Mouse (Mus musculus) midbrain, embryonic 11.5 days (tissue): ENCODE data around the gene H2al1b. TPM values are rescaled to one million over a fixed set of nuclear protein-coding genes. Genes with fewer than 3 reads are reported as not detected.
"Not testable (repeated sequence)": the region's sequence is repeated elsewhere in the genome, so short reads cannot be mapped to it uniquely, and the experiment has no call there.

Experiments used
- ATAC-seq: fragments of 200-750 bp; cut with Nextera tagmentation; 2 replicates; pipeline ENCODE4 v1.8.0; 2017; ENCODE audit warnings: moderate TSS enrichment, moderate library complexity; ENCODE audit not compliant: low FRiP score
- DNase-seq: peaks from one replicate; pipeline ENCODE4 v3.0.0; 2015; ENCODE audit warnings: low spot score; ENCODE audit errors: missing footprints
- H3K27ac ChIP-seq: fragments of 300-500 bp; sonication (generic); 2 replicates; pipeline ENCODE4 v1.5.1; 2014; ENCODE audit warnings: low read depth, low read length
- H3K27me3 ChIP-seq: fragments of 300-500 bp; sonication (generic); 2 replicates; pipeline ENCODE4 v1.6.1; 2014; ENCODE audit warnings: mild to moderate bottlenecking, low read length, moderate library complexity, mixed read lengths; ENCODE audit not compliant: control insufficient read depth, insufficient read depth
- H3K36me3 ChIP-seq: fragments of 300-500 bp; sonication (generic); 2 replicates; pipeline ENCODE4 v1.6.1; 2014; ENCODE audit warnings: mild to moderate bottlenecking, low read length, moderate library complexity, mixed read lengths; ENCODE audit not compliant: control insufficient read depth, insufficient read depth
- H3K4me1 ChIP-seq: fragments of 300-500 bp; sonication (generic); 2 replicates; pipeline ENCODE4 v1.6.1; 2014; ENCODE audit warnings: low read length; ENCODE audit not compliant: control insufficient read depth, insufficient read depth
- H3K4me2 ChIP-seq: fragments of 300-500 bp; sonication (generic); 2 replicates; pipeline ENCODE4 v1.6.1; 2014; ENCODE audit warnings: mild to moderate bottlenecking, moderate library complexity
- H3K4me3 ChIP-seq: fragments of 300-500 bp; sonication (generic); 2 replicates; pipeline ENCODE4 v1.5.1; 2014; ENCODE audit warnings: low read depth, low read length
- H3K9ac ChIP-seq: fragments of 300-500 bp; sonication (generic); 2 replicates; pipeline ENCODE4 v1.6.1; 2014; ENCODE audit warnings: low read length
- H3K9me3 ChIP-seq: fragments of 300-500 bp; sonication (generic); 2 replicates; pipeline ENCODE4 v1.6.1; 2016; ENCODE audit warnings: low read length; ENCODE audit not compliant: control insufficient read depth
- WGBS: fragments of 180-500 bp; shearing (Covaris S2); extraction: QIAGEN DNeasy Blood & Tissue Kit; methylation state at CpG from one replicate; pipeline ENCODE4 v1.1.7; 2014; 5-methylcytosine and 5-hydroxymethylcytosine counted together
- polyA plus RNA-seq: library from polyadenylated mRNA; unstranded; fragments of >200 nt; fragmentation: Nextera tagmentation; extraction: Ambion mirVana; gene quantifications from 2 replicates; pipeline ENCODE4 v1.2.1, GENCODE M21; 2014

Gene H2al1b
- polyA plus RNA-seq: not detected in 2 replicates

DNA sequence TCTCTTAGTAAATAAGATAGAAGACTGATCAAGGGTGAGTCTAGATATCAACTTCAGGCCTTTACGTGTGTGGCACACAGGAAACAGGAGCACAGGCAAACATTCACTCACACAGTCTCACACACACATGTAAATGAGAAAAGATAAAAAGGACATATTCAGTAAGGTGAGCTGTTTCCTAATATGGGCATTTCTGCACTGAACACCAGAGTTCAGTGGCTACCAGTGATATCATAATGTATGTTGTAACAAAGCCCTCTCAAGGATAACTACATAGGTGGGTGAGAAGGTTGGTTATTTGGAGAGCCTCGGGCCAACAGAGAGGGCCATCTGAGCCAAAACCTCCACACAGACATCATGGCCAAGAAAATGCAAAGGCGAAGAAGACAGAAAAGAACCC, at the start of gene H2al1b:
Gene H2al1b, plus strand, starts transcription at position 301 of the 400 bp plus-strand sequence.
- H3K4me1 ChIP-seq, H3K9me3 ChIP-seq, H3K27me3 ChIP-seq, DNase-seq, H3K36me3 ChIP-seq, H3K4me3 ChIP-seq, ATAC-seq, H3K4me2 ChIP-seq, H3K9ac ChIP-seq, H3K27ac ChIP-seq: not testable (repeated sequence)
- 82% methylated on average over 1 of the region's 3 CpGs for WGBS

DNA sequence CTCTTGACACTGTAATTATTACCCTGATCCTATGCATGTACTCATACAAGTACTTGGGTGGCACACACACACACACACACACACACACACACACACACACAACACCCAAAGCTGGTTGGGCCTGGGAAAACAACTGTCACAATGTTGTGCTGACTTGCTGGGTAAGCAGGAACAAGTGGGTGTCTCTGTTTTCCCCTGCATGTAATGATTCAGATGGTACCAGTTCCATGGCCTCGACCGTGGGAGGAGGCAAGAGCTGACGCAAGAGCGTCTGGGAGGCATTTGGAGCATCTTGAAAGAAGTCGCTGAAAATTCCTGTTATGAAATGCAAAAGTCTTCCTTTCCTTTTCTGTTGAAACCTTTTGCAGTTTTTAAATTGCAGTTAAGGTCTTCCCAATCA, 48.2 kb upstream of the H2al1b start:
- Histone ChIP-seq H3K27me3 (0 out of 2 replicates have a peak, but pooled peaks cover 2% of the 10 kb centered on the region), H3K4me1 (no peaks in the 10 kb centered on the region), H3K9me3 (no peaks in the 10 kb centered on the region), H3K4me2 (no peak overlapping the region), H3K36me3 (no peaks in the 10 kb centered on the region), H3K27ac (no peak overlapping the region), H3K4me3 (no peak overlapping the region), H3K9ac (no peak overlapping the region)
- 81% methylated on average over 5 of the region's 5 CpGs for WGBS
- DNase-seq: no peak
- no peak for ATAC-seq

DNA sequence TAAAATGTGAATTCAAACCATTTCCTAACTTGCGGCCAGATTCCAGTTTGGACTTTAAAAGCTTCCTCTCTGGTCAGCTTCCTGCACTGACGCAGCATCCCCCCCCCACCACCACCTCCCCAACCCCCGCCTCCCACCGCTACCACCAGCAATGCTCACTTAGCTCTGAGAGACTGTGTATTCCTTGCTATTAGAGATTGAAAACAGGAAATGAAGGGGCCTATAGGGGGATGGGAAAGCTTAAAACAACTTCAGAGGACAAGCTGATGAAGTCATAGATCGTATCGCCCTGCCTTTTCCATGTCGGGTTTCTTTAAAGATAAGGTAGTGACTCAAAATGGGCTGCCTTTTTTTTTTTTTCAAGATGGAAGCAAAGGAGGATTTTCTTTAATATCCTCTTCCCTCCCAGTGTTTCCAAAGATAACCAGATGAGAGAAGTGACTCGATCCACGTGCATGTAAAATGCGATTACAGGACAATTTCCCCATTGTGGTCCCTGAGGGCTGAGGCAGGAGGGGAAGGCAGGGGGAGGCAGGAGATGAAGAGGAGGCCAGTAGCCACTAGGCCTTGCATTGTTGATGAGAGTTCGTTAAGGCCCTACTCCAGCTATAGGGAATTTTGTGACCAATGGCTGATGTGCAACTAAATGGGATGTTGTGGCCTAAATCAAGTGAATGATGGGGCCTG, 47.6 kb upstream of the H2al1b start:
- Histone ChIP-seq H3K4me2 (no peak overlapping the region), H3K4me1 (no peaks in the 10 kb centered on the region), H3K9me3 (no peaks in the 10 kb centered on the region), H3K27ac (no peak overlapping the region), H3K9ac (no peak overlapping the region), H3K27me3 (0 out of 2 replicates have a peak, but pooled peaks cover 2% of the 10 kb centered on the region), H3K4me3 (no peak overlapping the region), H3K36me3 (no peaks in the 10 kb centered on the region)
- no peak for ATAC-seq
- 59% methylated on average over 11 of the region's 11 CpGs for WGBS
- no peak for DNase-seq

DNA sequence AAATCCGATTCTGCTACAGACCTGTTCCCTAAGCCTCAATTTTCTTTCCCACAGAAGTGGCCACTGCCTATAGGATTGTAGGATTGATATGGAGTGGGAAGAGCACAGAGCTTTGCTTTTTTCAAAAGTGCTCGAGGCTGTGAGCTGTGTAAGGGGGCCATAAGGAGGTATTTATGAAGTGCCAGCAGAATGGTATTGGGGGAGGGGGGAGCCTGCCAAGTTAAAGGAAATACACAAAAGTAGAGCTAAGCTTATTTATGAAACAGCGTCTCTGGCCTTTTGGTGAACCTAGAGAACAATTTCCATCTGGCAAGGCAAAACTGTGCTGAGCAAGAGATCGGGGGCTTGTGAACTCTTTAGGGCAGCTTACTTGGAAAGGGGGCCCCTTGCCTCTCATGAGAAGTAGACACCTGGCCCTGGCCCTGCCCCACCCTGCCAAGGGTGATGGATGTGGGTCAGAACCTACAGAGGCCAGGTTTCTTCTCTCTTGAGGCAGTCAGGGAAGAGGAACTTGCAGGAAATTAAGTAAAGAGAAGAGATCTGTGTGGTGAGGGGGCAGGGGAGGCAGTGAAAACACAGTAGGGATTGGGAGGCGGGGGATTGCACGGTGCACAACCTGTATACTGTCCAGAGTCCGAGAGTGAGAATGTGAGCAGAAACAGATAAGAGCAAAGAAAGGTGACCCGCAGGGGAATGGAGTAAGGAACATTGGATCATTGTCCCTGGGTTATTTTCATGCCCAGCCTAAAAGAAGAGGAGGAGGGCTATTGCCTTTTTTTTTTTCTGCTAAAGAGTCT, 46.5 kb upstream of the H2al1b start:
- no peaks in the 10 kb centered on the region for H3K9me3 ChIP-seq
- no peaks in the 10 kb centered on the region for H3K36me3 ChIP-seq
- H3K9ac ChIP-seq: no peak overlapping the region
- no peak overlapping the region for H3K4me3 ChIP-seq
- H3K27me3 ChIP-seq: 0 out of 2 replicates have a peak, but pooled peaks cover 2% of the 10 kb centered on the region
- H3K27ac ChIP-seq: no peak overlapping the region
- H3K4me1 ChIP-seq: no peaks in the 10 kb centered on the region
- DNase-seq (no peak), ATAC-seq (no peak)
- 71% methylated on average over 8 of the region's 8 CpGs for WGBS
- H3K4me2 ChIP-seq: no peak overlapping the region

DNA sequence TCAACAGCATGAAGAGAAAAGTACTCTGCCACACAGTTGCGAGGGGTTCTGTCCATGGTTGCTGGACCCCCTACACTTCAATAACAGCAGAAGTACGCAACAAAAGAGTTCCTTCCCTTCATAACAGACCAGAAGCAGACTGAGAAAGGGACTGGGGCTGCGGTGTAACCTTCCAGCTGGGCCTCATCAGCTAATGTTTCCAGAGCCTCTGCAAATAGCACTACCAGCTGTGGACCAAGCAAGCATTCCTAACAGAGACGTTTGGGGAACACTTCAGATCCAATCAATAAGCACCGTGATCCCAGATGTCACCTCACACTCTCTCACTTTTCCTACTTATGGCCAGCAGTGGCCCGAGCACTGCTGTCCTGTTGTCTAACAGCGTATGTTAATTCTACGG, 37.3 kb upstream of the H2al1b start:
- no peak overlapping the region for H3K4me2 ChIP-seq
- no peak overlapping the region for H3K9ac ChIP-seq
- H3K27me3 ChIP-seq: no peaks in the 10 kb centered on the region; the same call in none of the 2 replicates
- WGBS: 77% methylated on average over 8 of the region's 8 CpGs
- no peak for ATAC-seq
- H3K4me3 ChIP-seq: no peak overlapping the region
- H3K9me3 ChIP-seq: no peaks in the 10 kb centered on the region
- H3K27ac ChIP-seq: no peak overlapping the region
- H3K4me1 ChIP-seq: no peaks in the 10 kb centered on the region
- H3K36me3 ChIP-seq: no peaks in the 10 kb centered on the region
- no peak for DNase-seq

DNA sequence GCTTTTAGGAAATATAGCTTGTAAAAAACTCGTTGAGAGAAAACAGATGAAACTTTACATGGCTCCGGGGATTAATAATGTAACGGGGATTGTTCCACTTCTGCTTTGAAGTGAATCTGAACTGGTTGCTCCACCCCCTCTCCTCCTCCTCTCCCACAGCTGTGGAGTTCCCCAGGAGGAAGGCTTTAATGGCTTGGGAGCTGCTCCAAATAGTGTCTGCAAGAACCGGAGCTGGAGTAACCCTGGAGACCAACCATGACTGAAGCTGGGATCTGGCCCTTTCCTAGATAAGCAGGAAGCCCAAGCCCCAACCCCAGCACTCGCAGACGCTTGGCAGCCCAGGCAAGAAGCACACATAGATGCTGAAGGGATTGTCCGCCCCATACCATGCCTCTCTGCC, 34.4 kb upstream of the H2al1b start:
- DNase-seq: no peak
- H3K4me1 ChIP-seq: no peaks in the 10 kb centered on the region
- H3K27ac ChIP-seq: no peak overlapping the region
- WGBS: 69% methylated on average over 7 of the region's 7 CpGs
- no peaks in the 10 kb centered on the region; the same call in none of the 2 replicates for H3K27me3 ChIP-seq
- no peak overlapping the region for H3K9ac ChIP-seq
- no peak for ATAC-seq
- H3K4me2 ChIP-seq: no peak overlapping the region
- H3K4me3 ChIP-seq: no peak overlapping the region
- no peaks in the 10 kb centered on the region for H3K36me3 ChIP-seq
- H3K9me3 ChIP-seq: no peaks in the 10 kb centered on the region

DNA sequence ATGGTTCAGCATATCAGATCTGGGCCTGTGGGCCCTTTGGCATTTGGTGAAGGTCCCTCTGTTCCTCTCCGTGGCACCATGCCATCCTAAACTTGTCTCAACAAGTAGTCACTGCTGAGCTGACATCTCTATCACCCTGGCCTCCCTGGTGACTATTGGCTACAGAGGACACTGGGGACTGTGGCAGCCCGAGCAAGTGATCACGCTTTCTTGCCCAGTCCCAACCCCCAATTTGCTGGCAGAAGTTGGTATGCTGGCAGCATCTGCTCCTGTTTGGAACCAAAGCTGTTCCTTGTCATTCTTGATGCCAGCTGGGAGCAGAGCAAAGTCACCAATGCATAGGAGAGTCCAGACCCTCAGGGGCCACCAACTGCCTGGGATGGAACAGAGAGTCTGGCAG, 33.2 kb upstream of the H2al1b start:
- H3K36me3 ChIP-seq: no peaks in the 10 kb centered on the region
- WGBS: 76% methylated on average over 3 of the region's 3 CpGs
- no peaks in the 10 kb centered on the region for H3K4me1 ChIP-seq
- no peak for DNase-seq
- no peak overlapping the region for H3K9ac ChIP-seq
- no peaks in the 10 kb centered on the region; the same call in none of the 2 replicates for H3K27me3 ChIP-seq
- no peak overlapping the region for H3K4me3 ChIP-seq
- ATAC-seq: no peak
- no peak overlapping the region for H3K4me2 ChIP-seq
- no peak overlapping the region for H3K27ac ChIP-seq
- no peaks in the 10 kb centered on the region for H3K9me3 ChIP-seq

DNA sequence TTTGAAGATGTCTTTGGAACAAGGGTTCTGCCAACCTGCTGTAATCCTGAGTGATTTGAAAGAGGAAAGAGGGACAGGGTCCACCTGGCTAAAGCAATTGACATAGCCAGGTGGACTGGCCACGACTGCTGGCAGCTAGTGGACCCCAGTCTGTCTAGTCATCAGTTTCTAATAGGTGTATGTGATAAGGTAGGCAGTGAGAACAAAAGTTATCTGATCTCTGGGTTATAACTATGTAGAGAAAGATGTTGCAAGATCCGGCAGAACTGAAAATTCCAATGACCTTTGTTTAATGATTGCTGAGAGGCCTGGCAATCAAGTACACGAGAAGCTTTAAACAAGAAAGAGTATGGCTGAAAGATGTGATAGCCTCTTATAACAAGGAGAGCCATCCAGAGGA, 29.0 kb upstream of the H2al1b start:
- DNase-seq (no peak), ATAC-seq (no peak)
- no peaks in the 10 kb centered on the region for H3K9me3 ChIP-seq
- no peaks in the 10 kb centered on the region for H3K36me3 ChIP-seq
- no peak overlapping the region for H3K9ac ChIP-seq
- H3K4me2 ChIP-seq: no peak overlapping the region
- 88% methylated on average over 3 of the region's 3 CpGs for WGBS
- no peak overlapping the region for H3K4me3 ChIP-seq
- no peak overlapping the region for H3K27ac ChIP-seq
- H3K4me1 ChIP-seq: no peaks in the 10 kb centered on the region
- no peaks in the 10 kb centered on the region; the same call in 1 of the 2 replicates for H3K27me3 ChIP-seq

DNA sequence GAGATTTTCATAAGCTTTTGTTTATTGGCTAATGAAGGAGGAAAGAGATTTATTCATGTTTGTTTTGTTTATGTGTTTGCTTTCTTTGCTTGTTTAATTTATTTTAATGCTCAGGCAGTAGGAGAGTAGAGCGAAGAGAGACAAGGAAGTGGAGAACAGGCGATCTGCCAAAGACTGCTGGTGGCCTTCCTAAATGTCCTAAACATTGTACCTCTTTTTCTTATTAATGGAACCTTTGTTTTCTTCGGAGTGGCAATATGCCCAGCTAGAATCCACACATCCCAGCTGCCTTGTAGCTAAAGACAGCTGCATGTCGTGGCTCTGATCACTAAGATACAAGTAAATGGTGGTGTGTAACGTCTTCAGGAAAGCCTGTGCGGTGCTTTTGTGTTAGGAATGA, 25.1 kb upstream of the H2al1b start:
- H3K4me2 ChIP-seq: no peak overlapping the region
- H3K27me3 ChIP-seq: no peaks in the 10 kb centered on the region
- DNase-seq: no peak
- no peak overlapping the region for H3K9ac ChIP-seq
- no peaks in the 10 kb centered on the region for H3K36me3 ChIP-seq
- H3K4me3 ChIP-seq: no peak overlapping the region
- no peak overlapping the region for H3K27ac ChIP-seq
- WGBS: 90% methylated on average over 6 of the region's 6 CpGs
- no peaks in the 10 kb centered on the region for H3K9me3 ChIP-seq
- ATAC-seq: no peak
- H3K4me1 ChIP-seq: no peaks in the 10 kb centered on the region
